Mouse (Mus musculus) ES-E14 (cell line): ENCODE data around the gene Dnajb7. TPM values are rescaled to one million over a fixed set of nuclear protein-coding genes. Genes with fewer than 3 reads are reported as not detected.

Source experiments
- DNase-seq: peaks from one replicate; pipeline ENCODE4 v3.0.0-alpha.2; 2013; ENCODE audit warnings: low read depth, low spot score
- H3K27ac ChIP-seq: 2 replicates; pipeline ENCODE4 v1.5.1; 2012; ENCODE audit warnings: low read depth, mild to moderate bottlenecking, low read length, moderate library complexity, mixed read lengths; ENCODE audit not compliant: poor library complexity, insufficient read depth, severe bottlenecking
- H3K36me3 ChIP-seq: 2 replicates; pipeline ENCODE4 v1.6.1; 2012; ENCODE audit warnings: mild to moderate bottlenecking, low read length, moderate library complexity, mixed read lengths; ENCODE audit not compliant: control insufficient read depth, poor library complexity, insufficient read depth, severe bottlenecking
- H3K4me1 ChIP-seq, 2 experiments: fragments of 150-350 bp in 1 of 2; sonication (generic) in 1 of 2; 2 replicates each; pipeline ENCODE4 v1.6.1; 2012; ENCODE audit warnings: low read length in 2 of 2, mild to moderate bottlenecking in 1 of 2, mixed read lengths in 1 of 2; ENCODE audit not compliant: control insufficient read depth in 2 of 2, insufficient read depth in 2 of 2, poor library complexity in 1 of 2
- H3K4me3 ChIP-seq, 2 experiments: fragments of 150-350 bp in 1 of 2; sonication (generic) in 1 of 2; 2 replicates each; pipeline ENCODE4 v1.5.1; 2012; ENCODE audit warnings: low read length in 2 of 2, low read depth in 1 of 2, mild to moderate bottlenecking in 1 of 2, mixed read lengths in 1 of 2; ENCODE audit not compliant: insufficient read depth in 1 of 2, poor library complexity in 1 of 2, severe bottlenecking in 1 of 2
- H3K9ac ChIP-seq: 2 replicates; pipeline ENCODE4 v1.6.1; 2012; ENCODE audit warnings: low read depth, mild to moderate bottlenecking, low read length, mixed read lengths; ENCODE audit not compliant: poor library complexity, insufficient read depth, severe bottlenecking
- H3K9me3 ChIP-seq: fragments of 150-350 bp; sonication (generic); 2 replicates; pipeline ENCODE4 v1.6.1; 2012; ENCODE audit warnings: low read depth, mild to moderate bottlenecking, low read length; ENCODE audit not compliant: control insufficient read depth, insufficient read depth
- CHD2 ChIP-seq: IDR thresholded peaks from 2 replicates; pipeline ENCODE4 v1.6.1; 2014; ENCODE audit warnings: mild to moderate bottlenecking, low read depth, low read length, inconsistent platforms
- HCFC1 ChIP-seq: IDR thresholded peaks from 2 replicates; pipeline ENCODE4 v1.6.1; 2012; ENCODE audit warnings: low read length, inconsistent platforms, borderline replicate concordance; ENCODE audit not compliant: insufficient read depth
- MAFK ChIP-seq: IDR thresholded peaks from 2 replicates; pipeline ENCODE4 v1.6.1; 2014; ENCODE audit warnings: mild to moderate bottlenecking, low read depth, low read length, inconsistent platforms; ENCODE audit not compliant: insufficient read depth
- ZC3H11A ChIP-seq: IDR thresholded peaks from 2 replicates; pipeline ENCODE4 v1.6.1; 2012; ENCODE audit warnings: low read depth, mild to moderate bottlenecking, inconsistent platforms, low read length, borderline replicate concordance
- ZNF384 ChIP-seq: IDR thresholded peaks from 2 replicates; pipeline ENCODE4 v1.6.1; 2012; ENCODE audit warnings: low read depth, low read length, inconsistent platforms
- in situ Hi-C, 2 experiments: fragments of 600-800 bp; cut with MboI; formaldehyde crosslinking; loops; one replicate each; pipeline ENCODE4 v1.15.1; 2025; ENCODE audit warnings: low sequenced_read_pairs in 2 of 2, inconsistent platforms in 1 of 2; ENCODE audit not compliant: unreplicated experiment in 2 of 2
- total RNA-seq: library from RNA; depleted of rRNA; stranded (reverse); fragments of 300-350 nt; gene quantifications from 2 replicates; pipeline ENCODE4 v1.2.3, GENCODE M21; 2012; rRNA removed

Dnajb7 gene
- not detected in 2 replicates for total RNA-seq

GRCm38 (mm10) chr15:81408199-81408598, at the start of gene Dnajb7:
Gene Dnajb7 (minus strand): TSS chr15:81408299.
- Histone ChIP-seq H3K36me3 (0 out of 2 replicates have a peak, but pooled peaks cover 3% of the 10 kb centered on the region), H3K27ac (no peak within 1 kb of the TSS), H3K9me3 (no peaks in the 10 kb centered on the region), H3K4me1 (no peaks in the 10 kb centered on the region), H3K4me3 (no peak within 1 kb of the TSS), H3K9ac (no peak within 1 kb of the TSS)
- TF ChIP-seq CHD2 (no peak), HCFC1 (no peak), ZNF384 (no peak), ZC3H11A (no peak), MAFK (no peak)
- in situ Hi-C loops, result no loop called here
- no peak for DNase-seq

GRCm38 (mm10) chr15:81448463-81448862, 40.4 kb upstream of the Dnajb7 start:
- Histone ChIP-seq H3K4me1 (no peaks in the 10 kb centered on the region), H3K27ac (no peak overlapping the region), H3K9ac (no peak overlapping the region), H3K9me3 (no peaks in the 10 kb centered on the region), H3K4me3 (no peak overlapping the region), H3K36me3 (peaks cover 18% of the 10 kb centered on the region)
- no peak for TF ChIP-seq ZNF384
- 0 out of 2 replicates have a peak, but pooled peaks have one; percentile 17 for TF ChIP-seq ZC3H11A
- TF ChIP-seq MAFK, result no peak
- TF ChIP-seq HCFC1, result no peak
- no peak for TF ChIP-seq CHD2
- peak; percentile 54 for DNase-seq
- in situ Hi-C loops, result no loop called here

- TF ChIP-seq HCFC1 (no peak), ZC3H11A (no peak), CHD2 (no peak), MAFK (no peak), ZNF384 (no peak)
- in situ Hi-C loops, result no loop called here
Measured at GRCm38 (mm10) chr15:81439236-81439635, 31.1 kb upstream of the Dnajb7 start.

GRCm38 (mm10) chr15:81438345-81438744, 30.2 kb upstream of the Dnajb7 start:
- in situ Hi-C loops, result no loop called here
- no peak overlapping the region for H3K9ac ChIP-seq
- H3K36me3 ChIP-seq, result peaks cover 6% of the 10 kb centered on the region; the same call in 1 of the 2 replicates
- no peak for DNase-seq
- H3K4me1 ChIP-seq, result no peaks in the 10 kb centered on the region
- TF ChIP-seq ZC3H11A (no peak), ZNF384 (no peak), MAFK (no peak), CHD2 (no peak)
- no peak overlapping the region for H3K4me3 ChIP-seq
- no peak overlapping the region for H3K27ac ChIP-seq
- no peaks in the 10 kb centered on the region for H3K9me3 ChIP-seq

More at GRCm38 (mm10) chr15:81439236-81439635, 31.1 kb upstream of the Dnajb7 start:
- DNase-seq, result no peak
- no peaks in the 10 kb centered on the region for H3K9me3 ChIP-seq
- no peak overlapping the region for H3K9ac ChIP-seq
- no peak overlapping the region for H3K27ac ChIP-seq
- no peaks in the 10 kb centered on the region for H3K4me1 ChIP-seq
- H3K4me3 ChIP-seq, result no peak overlapping the region
- peaks cover 6% of the 10 kb centered on the region; the same call in 1 of the 2 replicates for H3K36me3 ChIP-seq

GRCm38 (mm10) chr15:81431195-81431594, 23.1 kb upstream of the Dnajb7 start:
- TF ChIP-seq HCFC1 (no peak), ZC3H11A (no peak), MAFK (no peak), ZNF384 (no peak), CHD2 (no peak)
- H3K4me1 ChIP-seq, result no peaks in the 10 kb centered on the region
- peaks cover 13% of the 10 kb centered on the region for H3K36me3 ChIP-seq
- H3K27ac ChIP-seq, result no peak overlapping the region
- in situ Hi-C loops, result no loop called here
- no peak overlapping the region for H3K9ac ChIP-seq
- no peak overlapping the region for H3K4me3 ChIP-seq
- no peak for DNase-seq
- no peaks in the 10 kb centered on the region for H3K9me3 ChIP-seq
